Comparison of ENCODE assay signal across 11 mouse cellular contexts in genomic region chr11:85733577-85733976, GRCm38 (mm10).
DNase-seq lines count a peak whose midpoint lies in the region; ATAC-seq and TF ChIP-seq lines count a peak whose summit lies in the region.
"Had no signal": no experiment of that assay in that cellular context is flagged by ENCODE, and none has a peak within 500 bp of the region (broad histone marks: within the 10 kb centered on the region; RNA-seq: fewer than 3 reads in every experiment).

No protein-coding gene starts in this region.

- peaks cover 52% of the 10 kb centered on the region for H3K4me1 ChIP-seq in limb, embryonic 12.5 days (replicated peaks)
- H3K4me1 ChIP-seq in stomach, postnatal 0 days (replicated peaks; ENCODE audit: control insufficient read depth, insufficient read depth), result 0 out of 2 replicates have a peak, but pooled peaks cover 2% of the 10 kb centered on the region
- H3K4me1 ChIP-seq in hindbrain, embryonic 13.5 days (replicated peaks), result peaks cover 3% of the 10 kb centered on the region; the same call in 1 of the 2 replicates

- 0 out of 2 replicates have a peak overlapping the region, but pooled peaks have one; percentile 18 for H3K9ac ChIP-seq in limb, embryonic 12.5 days (replicated peaks)
- H3K9ac ChIP-seq in stomach, postnatal 0 days (ENCODE audit: low read length), result no peak overlapping the region
- H3K9ac ChIP-seq in hindbrain, embryonic 13.5 days, result no peak overlapping the region

- peak; percentile 36 for DNase-seq in gastrocnemius, postnatal 14 days
- no peak for DNase-seq in gastrocnemius, adult 18-20 months (ENCODE audit: low spot score)
- DNase-seq in ovary, postnatal 36 days (ENCODE audit: low spot score), result peak; percentile 29
- DNase-seq in ovary, postnatal 10 days (ENCODE audit: low spot score), result no peak
- DNase-seq in stomach, postnatal 0 days (ENCODE audit: low spot score), result peak; percentile 38
- DNase-seq in Muller cell, postnatal 12 days (ENCODE audit: inconsistent ontology term), result no peak
- DNase-seq: adrenal gland, postnatal 10 days had no signal

- no peak for TF ChIP-seq EP300 in stomach, postnatal 0 days (optimal IDR thresholded peaks at IDR 0.05)

- intact Hi-C loops in gastrocnemius, postnatal 14 days (cut with DNase I; ENCODE audit: low total_unique reads), result no loop called here

- no peaks in the 10 kb centered on the region for H3K36me3 ChIP-seq in limb, embryonic 12.5 days
- H3K36me3 ChIP-seq in stomach, postnatal 0 days (ENCODE audit: control insufficient read depth, insufficient read depth, low read length), result no peaks in the 10 kb centered on the region
- no peaks in the 10 kb centered on the region for H3K36me3 ChIP-seq in hindbrain, embryonic 13.5 days
- H3K36me3 ChIP-seq: midbrain, embryonic 10.5 days had no signal

- H3K4me2 ChIP-seq in limb, embryonic 12.5 days, result no peak overlapping the region
- H3K4me2 ChIP-seq in stomach, postnatal 0 days (replicated peaks; ENCODE audit: low read depth), result no peak overlapping the region
- H3K4me2 ChIP-seq in hindbrain, embryonic 13.5 days, result no peak overlapping the region

- ATAC-seq in limb, embryonic 12.5 days (ENCODE audit: insufficient number of reproducible peaks, insufficient read depth, low FRiP score, low TSS enrichment, low read depth), result no peak
- ATAC-seq in stomach, postnatal 0 days (ENCODE audit: low FRiP score, low TSS enrichment), result no peak
- no peak for ATAC-seq in hindbrain, embryonic 13.5 days (ENCODE audit: low FRiP score)
- ATAC-seq: CD4-positive, CD25-positive, alpha-beta regulatory T cell, adult 4 months had no signal

- WGBS in limb, embryonic 12.5 days, result 31% methylated on average over 3 of the region's 3 CpGs
- 72% methylated on average over 3 of the region's 3 CpGs for WGBS in stomach, postnatal 0 days
- 54% methylated on average over 3 of the region's 3 CpGs for WGBS in hindbrain, embryonic 13.5 days

- no peaks in the 10 kb centered on the region for H3K9me3 ChIP-seq in limb, embryonic 12.5 days
- H3K9me3 ChIP-seq in stomach, postnatal 0 days (ENCODE audit: control insufficient read depth, low read length), result no peaks in the 10 kb centered on the region
- H3K9me3 ChIP-seq in hindbrain, embryonic 13.5 days, result no peaks in the 10 kb centered on the region
- H3K9me3 ChIP-seq: midbrain, embryonic 10.5 days had no signal

- no peak overlapping the region for H3K4me3 ChIP-seq in limb, embryonic 12.5 days (replicated peaks)
- no peak overlapping the region for H3K4me3 ChIP-seq in stomach, postnatal 0 days (ENCODE audit: low read depth, low read length)
- no peak overlapping the region for H3K4me3 ChIP-seq in hindbrain, embryonic 13.5 days
- H3K4me3 ChIP-seq: midbrain, embryonic 10.5 days had no signal

- TF ChIP-seq CTCF in stomach, postnatal 0 days (IDR thresholded peaks at IDR 0.05; ENCODE audit: low read depth), result peak; percentile 66

- H3K27ac ChIP-seq in limb, embryonic 12.5 days, result no peak overlapping the region
- H3K27ac ChIP-seq in stomach, postnatal 0 days (replicated peaks), result no peak overlapping the region
- no peak overlapping the region for H3K27ac ChIP-seq in hindbrain, embryonic 13.5 days
- H3K27ac ChIP-seq: midbrain, embryonic 10.5 days had no signal

- peaks cover 59% of the 10 kb centered on the region for H3K27me3 ChIP-seq in limb, embryonic 12.5 days
- H3K27me3 ChIP-seq in stomach, postnatal 0 days (ENCODE audit: control insufficient read depth, insufficient read depth, low read length), result no peaks in the 10 kb centered on the region
- H3K27me3 ChIP-seq in hindbrain, embryonic 13.5 days, result peaks cover 5% of the 10 kb centered on the region; the same call in 1 of the 2 replicates

Comparison
In these comparisons a context has a peak if more than half of its experiments do, and no peak if none do; other contexts are left out.
1. DNase-seq: peak in gastrocnemius, postnatal 14 days (single experiment), ovary, postnatal 36 days (single experiment) and stomach, postnatal 0 days (single experiment); none in gastrocnemius, adult 18-20 months (single experiment), ovary, postnatal 10 days (single experiment) and Muller cell, postnatal 12 days (single experiment).